Mouse (Mus musculus): ENCODE results near the gene Prox2.

Prox2 gene

DNA sequence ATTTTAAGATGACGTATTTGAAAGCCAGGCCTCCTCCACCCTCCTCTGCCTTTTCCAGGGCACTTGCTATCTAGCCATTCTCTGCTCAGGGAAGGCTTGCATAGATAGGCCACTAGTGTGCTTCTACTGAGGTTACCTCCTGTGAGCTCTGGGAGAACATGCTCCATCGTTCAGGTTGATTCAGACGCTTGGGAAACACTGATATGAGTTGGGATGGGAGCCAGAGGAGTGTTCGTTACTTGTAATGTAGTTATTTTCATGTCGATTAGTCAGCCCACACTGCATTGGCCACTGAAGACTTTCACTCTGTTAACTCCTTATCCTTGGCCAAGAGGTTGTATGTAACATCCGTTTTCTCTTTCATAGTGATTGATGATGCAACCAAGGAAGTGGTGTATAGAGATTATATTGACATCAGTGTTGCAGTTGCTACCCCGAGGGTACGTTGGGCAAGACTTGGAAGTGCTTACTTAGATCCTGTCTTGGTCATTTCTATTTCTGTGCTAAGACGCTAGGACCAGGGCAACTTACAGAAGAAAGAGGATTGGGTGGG, 18.9 kb upstream of the Prox2 start:
- no peak for DNase-seq

DNA sequence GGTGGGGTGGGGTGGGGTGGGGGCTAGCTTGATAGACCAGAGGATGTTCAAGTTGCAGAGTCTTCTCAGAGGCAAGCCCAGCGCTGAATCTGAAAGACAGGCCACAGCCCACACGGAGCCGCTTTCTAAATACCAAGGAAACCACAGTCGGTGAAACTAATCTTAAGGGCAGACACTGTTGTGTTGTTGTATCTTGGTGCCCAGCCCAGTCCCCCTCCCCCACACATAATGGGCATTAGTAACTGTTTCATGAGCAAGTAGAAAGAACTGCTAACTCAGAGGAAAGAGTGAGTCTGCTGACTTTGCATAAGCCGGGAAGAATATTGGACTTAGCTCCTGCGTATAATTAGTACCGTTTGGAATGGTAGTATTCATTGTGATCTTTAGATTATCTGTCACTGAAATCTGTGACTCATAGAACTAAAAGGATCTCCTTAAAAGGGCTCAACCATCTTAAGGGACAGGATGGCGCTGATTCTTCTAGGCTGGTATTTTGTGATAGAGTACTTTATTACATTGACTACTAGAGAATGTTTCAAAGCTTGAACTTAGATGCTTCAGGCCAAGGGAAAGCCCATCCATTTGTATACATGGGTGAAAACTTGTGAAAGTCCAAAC, 16.5 kb upstream of the Prox2 start:
- DNase-seq = peak; percentile 79

DNA sequence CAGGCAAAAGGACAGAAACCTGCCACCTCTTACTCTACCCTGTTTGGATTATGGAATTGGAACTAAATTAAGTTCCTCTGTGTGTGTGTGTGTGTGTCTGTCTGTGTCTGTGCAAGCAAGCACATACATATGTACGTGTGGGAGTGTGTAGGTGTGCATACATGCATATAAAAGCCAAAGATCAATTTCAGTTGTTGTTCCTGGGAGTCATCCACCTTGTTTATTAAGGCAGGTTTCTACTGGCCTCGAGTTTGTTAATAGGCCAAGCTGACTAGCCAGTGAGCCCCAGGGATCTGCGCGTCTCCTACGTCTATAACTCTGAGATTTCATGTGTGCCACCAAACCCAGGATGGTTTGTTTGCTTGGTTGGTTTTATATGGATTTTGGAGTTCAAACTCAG, 14.2 kb upstream of the Prox2 start:
- DNase-seq = no peak

DNA sequence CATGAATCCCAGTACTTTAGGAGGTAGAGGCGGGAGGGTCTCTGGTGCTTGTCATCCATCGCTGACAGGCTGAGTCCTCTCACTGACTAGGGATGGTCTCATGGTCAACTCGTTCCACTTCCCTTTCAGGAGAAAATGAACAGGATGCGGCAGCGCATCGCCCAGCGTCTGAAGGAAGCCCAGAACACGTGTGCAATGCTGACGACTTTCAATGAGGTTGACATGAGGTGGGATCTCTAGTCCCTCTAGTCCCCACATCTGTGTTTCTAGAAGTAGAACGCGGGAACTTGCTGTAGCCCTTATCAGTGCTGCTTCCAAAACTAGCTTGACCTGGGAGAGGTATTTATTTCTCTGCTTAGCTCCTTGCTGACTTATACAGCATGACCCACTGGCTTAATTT, 13.1 kb upstream of the Prox2 start:
- DNase-seq = no peak

DNA sequence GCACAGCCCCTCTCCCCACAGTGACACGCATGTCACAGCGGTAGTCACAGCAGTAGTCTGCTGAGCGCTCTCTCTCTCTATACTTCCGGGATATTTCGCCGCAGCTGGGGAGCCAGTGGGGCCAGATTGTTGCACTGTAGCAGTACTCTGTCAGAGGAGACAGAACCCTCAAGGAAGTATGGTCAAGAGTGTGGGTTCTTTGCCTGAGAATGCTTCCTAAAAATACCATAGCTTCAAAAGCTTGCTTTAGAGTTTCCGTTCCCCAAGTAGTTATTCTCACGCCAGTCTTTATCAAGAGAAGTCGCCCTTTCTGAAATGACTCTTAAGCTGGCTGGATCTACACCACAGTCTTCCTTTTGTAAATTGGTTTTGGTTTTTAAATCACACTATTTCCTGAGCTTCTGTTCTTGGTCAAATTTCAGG, 12.6 kb upstream of the Prox2 start:
- no peak for DNase-seq

DNA sequence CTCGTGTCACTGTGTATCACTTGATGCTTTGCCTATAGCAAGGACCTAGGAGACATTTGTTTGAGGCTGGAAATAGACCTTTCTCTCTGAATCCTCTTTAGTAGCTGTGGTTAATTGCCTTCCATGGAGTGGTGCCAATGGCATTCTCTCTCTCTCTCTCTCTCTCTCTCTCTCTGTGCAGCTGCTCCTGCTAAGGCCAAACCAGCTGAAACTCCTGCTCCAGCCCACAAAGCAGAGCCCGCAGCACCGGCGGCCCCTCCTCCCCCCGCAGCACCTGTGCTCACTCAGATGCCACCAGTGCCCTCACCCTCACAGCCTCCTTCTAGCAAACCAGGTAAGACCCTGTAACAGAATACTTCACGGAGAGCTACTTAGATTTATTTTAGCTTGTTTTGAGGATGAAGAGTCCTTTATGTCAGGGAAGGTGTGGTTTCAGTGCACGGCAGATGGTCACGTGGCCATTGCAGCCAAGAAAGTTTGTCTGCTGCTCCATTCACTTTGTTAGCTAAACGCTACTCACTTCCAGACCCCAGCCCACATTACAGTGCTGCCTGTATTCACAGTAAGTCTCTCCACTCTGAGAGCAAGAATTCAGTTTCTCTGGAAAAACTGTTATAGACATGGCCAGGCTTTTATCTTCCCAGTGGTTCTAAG, 11.4 kb upstream of the Prox2 start:
- DNase-seq = no peak

DNA sequence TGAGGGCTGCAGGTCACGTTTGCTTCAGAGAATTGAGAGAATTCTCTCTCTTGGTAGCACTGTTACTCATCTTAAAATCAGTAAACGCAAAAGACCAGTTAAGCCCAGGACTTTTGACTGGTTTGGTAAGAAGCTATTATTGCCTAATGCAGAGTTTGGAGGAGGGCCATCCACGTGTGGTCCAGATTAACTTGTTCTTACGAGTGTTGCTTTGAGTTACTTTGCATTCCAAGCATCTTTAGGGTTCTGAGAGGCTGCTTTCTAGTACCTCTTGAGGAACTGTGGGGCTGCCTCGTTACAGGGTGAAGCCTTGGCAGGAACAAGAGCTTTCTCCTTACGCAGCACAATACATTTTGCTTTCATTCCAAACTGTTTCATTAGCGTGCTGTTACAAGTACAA, 5.1 kb upstream of the Prox2 start:
- no peak for DNase-seq

DNA sequence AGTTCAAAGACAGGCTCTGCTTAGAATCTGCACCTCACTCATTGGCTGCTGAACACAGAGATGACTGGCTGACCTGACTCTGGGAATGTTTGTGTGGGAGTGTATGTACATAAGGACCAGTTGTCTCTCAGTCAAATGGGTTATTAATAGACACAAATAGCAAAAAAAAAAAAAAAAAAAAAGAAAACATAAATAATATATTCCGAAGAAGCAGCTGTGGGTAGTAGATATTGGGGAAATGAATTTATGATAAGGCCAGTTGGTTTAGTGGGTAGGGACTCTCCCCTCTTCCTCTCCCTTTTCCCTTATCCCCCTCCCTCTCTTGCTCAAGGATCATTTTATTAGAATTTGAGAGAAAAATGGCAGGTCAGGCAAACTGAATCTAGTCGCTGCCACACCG, 3.4 kb upstream of the Prox2 start:
- no peak for DNase-seq

DNA sequence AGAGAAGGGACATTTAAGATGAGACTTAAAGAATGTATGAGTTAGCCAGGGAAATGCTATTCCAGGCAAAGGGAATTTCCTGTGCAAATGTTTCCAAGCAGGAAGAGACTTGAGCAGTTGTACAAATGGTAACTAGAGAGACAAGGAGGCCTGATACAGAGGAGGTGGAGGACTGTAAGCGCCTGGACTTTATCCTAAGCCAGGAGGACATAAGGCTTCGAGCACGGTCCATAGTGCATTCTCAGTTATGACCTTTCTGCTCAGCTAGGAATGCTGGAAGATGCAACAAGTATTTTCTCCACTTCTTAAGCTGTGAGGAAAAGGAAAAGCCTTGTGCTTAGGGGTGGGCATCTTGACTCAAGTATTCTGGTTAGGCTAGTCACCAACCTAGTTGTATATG, 2.8 kb upstream of the Prox2 start:
- peak; percentile 69 for DNase-seq

DNA sequence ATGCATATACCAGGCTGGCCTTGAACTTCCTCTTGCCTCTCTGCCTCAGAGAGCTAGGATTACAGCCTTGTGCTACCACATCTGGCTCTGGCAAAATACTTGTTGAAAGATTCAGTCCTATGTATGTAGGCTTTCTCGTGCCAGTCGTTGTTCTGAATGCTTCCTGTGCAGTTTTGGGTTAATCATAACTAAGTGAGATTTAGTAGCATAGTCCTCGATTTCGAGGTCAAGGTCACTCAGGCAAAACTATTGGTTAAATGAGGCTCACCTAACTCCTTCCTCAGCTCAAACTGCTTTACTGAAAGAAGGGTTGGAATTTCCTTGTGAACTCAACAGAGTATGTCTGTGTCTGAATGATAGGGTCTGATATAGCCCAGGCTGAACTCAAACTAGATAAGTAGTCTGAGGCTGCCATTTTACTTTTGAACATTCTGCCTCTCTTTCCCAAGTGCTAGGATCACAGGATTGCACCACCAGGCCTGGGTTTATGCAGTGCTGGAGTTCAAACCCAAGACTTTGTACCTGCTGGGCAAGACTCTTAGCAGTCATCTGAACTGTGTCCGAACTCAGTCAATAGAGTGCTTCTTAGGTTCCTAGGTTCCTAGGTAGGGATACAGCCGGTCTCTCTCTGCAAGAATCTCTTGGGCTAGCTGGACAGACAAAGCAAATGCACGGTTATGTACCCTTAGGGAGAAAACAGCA, 2.1 kb upstream of the Prox2 start:
- DNase-seq = peak; percentile 27

DNA sequence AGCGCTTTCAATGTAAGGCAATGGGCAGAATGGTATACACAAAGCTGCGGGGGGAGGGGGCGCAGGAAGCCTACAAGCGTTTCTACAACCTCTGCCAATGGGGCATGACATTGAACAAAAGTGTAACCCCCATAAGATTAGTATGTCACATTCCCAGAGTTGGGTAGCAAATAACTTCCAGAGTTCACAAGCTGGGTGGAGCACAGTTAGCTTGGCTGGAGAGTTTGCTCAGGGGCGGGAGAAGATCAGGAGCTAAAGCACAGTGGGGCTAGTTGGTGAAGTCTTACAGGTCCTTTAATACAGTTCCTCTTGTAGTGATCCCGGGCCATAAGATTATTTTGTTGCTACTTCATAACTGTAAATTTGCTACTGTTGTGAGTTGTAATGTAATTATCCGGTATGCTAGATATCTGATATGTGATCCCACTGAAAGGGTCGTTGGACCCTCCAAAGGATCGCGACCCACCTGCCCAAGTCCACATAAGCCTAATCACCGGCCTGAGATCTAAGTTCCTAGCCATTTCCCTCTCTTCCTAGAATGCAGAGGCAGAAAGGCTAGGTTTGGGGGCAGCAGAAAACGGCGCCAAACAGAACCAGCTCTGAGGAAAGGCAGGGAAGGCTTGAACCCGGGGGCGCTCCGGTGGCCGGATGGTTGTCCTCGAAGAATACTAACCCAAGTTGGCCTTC, 405 bp downstream of the Prox2 start:
- DNase-seq = no peak

DNA sequence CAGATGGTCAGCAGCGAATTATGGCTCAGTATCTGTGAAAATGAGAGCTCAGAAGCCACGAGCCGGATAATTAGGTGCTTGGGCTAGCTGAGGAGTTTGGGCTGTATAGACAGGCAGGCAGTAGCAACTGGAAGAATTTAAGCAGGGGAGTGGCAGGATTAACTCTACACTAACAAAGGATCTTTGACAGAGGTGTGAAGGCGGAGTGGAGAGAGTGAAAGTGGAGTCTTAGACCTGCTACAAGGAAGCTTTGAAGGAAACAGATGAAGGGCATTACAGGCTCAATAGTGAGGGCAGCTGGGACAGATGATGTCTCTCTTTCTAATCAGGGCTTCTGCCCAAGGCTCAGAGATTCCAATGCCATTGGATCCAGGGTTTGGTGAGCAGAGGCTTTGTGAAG, 1.1 kb downstream of the Prox2 start:
- DNase-seq = no peak

DNA sequence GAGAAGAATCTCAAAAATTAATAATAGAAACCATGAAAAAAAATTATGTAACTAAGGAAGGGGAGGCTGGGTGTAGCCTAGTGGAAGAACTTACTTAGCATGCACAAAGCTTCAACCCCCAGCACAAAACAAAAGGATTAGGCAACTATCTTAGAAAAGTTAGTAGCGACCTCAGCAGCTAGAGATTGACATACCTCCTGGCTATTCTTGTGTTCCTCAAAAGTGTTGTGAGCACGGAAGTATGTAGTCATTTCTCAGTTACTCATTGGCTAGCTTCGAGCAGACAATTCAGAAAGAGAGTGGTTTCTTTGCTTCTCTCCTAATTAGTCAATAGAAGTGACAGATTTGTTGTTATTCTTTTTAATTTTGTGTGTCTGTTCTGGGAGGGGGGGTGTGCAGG, 1.9 kb downstream of the Prox2 start:
- DNase-seq = no peak

DNA sequence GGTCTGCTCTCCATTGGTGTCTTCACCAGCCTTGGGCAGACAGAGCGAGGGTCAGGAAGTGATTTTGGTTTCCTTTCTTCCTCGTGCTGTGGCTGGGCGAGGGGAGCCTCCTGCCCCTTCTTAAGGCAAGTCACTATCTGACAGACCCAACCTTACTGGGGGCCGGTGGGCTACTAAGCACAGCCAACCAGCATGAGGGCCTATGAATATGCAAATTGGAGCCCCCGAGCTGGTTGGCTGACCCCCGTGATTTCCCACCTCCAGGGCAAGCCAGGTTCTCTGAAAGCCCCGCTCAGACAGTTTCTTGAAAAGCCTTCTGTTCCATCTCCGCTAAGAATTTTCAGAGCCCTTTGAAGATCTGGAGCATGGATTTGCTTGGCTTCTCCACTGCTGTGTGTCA, 4.3 kb downstream of the Prox2 start:
- no peak for DNase-seq

DNA sequence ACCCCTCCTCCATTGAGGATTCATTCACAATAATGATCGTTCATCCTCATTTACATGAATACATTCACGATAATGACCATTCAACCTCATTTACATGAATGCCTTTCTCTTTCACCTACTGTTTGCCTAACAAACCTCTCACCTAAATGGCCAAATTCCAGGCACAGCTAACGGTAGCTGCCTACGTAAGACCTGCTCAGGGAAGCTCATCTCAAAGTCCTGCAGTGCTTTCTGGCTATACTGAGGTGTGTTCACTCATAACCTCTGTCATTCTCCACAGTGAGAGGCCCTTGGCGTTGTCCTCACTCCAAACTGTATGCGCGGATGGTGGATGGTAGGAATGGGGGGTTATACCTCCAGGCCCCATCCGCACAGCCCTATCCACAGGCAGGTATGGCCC, 5.8 kb downstream of the Prox2 start:
- peak; percentile 62 for DNase-seq

DNA sequence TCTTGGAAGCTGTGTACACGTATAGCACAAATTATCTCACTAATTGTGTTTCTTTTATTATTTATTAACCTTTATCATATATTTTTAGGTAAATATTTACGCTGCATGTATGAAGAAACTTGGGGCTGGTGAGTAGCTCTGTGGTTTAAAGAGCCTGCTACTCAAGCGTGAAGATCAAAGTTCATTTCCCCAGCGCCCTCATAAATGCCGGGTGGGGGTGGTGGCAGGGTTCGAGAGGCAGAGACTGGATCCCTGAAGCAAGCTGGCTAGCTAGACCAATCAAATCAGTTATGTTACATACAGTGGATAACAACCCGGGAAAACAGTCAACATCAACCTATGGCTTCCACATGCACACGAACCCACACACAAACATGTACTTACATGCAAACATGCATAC, 7.5 kb downstream of the Prox2 start:
- peak; percentile 55 for DNase-seq

DNA sequence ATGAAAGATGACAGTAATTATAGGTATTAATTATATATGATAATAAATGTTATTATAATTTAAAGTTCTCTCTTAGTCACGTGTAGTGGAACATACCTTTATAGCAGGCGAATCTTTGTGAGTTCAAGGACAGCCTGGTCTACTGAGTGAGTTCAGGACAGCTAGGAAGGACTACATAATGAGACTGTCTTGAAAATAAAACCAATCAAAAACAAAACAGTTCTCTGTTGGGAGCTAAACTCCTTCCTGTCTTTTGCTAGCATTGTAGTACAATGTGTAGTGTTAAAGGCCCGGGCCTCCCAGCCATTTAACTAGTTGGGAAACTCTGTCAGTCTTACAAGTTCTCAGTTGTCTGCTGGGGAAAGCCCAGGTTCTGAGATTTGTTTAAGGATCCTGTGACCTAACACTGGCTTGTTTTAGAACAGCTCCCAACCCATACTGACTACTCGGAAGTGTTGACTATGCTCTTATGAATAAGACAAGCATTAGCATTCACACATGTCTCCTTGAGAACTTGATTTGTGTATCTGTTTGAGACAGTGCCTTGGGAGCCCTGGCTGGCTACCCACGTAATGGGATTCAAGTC, 8.9 kb downstream of the Prox2 start:
- no peak for DNase-seq

DNA sequence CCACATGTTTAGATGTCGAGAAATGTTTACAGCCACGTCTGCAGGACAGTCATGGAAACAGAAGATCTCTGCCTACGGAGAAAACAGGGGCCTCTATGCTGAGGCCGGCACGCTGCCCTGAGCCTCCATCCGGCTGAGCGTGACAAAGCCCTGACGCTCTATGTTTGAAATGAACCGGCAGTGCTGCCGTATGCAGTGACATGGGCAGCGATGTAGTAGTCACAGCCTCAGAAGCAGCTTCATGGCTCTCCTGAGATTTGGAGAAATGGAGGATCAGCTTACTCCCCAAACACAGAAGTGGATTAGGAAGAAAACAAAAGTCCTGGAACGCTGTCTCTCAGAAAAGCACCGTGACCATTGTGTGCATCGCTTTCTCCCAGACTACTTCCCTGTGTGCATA, 9.6 kb downstream of the Prox2 start:
- DNase-seq = no peak

DNA sequence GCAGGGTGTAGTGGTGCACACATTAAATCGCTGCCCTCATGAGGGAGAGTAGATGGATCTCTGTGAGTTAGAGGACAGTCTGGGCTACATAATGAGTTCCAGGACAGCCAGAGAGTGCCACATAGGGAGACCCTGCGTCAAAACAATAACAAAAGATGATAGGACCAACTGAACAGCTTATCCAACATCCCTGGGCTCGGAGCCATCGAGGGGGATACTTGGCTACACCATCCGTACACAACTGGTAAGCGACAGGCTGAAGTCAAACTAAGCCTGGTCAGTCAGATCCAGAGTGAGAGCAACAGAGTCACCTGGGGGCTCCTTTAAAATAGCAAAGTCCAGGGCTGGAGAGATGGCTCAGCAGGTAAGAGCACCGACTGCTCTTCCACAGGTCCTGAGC, 14.7 kb downstream of the Prox2 start:
- no peak for DNase-seq

DNA sequence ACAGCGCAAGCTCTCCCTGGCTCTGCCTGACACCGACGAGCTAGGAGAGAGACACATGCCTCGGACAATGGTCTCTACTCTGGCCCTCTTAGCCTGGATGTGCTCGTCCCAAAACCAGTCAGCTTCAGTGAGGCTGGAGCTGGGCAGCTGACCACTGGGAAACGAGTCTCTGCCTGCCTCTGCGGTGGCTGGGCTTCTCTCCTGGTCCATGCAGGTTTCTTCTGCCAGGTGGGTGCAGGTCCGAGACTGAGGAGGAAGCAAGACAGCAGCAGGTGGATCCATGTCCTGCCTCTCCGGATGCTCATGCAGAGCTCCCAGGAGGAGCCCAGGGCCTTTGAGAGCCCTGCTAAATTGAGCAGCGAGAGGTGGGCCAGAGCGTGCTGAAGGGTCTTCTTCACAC, 15.4 kb downstream of the Prox2 start:
- DNase-seq = no peak

DNA sequence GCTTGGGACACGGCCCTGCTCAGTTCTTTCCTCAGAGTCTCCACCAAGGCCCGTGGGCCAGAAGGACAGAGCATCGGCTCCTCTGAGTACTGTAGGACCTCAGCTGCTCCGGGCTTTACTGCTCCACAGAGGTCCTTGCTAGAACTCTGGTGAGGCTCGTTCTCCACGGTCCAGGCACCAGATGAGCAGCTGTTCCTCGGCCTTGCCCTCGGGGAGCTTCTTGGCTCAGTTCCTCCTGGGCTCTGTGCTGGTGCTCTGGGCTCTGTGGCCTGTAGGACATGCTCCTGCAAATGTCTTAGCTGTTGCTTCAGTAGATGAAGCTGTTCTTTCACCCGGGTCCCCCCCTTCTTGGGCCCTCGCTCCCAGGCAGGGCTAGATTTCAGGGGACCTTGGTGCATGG, 15.9 kb downstream of the Prox2 start:
- DNase-seq = no peak

DNA sequence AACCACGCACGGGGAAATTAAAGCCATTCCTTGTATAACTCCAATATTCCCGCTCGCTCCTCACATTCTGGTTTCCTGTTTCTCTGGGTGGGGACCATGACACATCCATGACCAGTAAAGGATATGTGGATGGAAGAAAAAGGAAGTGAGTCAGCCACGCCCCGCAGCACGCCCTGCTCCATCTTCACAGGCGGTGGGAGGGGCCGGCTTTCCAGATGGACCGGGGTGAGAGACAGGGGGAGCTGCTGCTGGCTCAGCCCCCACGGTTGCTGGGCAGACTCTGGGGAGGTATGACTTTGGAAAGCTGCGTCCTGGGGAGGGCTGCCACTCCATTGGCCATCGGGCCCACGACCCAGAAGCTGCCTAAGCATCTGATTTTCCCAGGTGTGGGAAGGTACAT, 16.5 kb downstream of the Prox2 start:
- peak; percentile 18 for DNase-seq

DNA sequence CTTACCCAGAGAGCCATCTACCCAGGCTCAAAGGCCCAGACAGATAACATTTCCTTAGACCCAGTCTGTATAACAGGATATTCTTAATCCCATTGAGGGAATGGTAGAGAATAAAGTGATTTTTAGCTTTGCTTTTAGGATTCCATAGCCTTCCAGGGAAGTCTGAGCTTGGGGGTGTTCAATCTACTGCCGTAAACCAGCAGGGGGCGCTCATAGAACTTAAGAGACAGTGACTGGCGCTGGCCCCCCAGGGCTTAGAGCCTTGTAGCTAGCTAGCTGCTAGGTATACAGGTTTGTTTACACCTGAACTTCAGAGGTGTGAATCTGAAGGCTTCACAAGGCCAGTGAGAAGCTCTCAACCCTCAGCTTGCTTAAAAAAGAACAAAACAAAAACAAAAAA, 18.3 kb downstream of the Prox2 start:
- peak; percentile 47 for DNase-seq
